Mouse (Mus musculus): Measurements from ENCODE around the gene Crb2. TPM values are rescaled to one million over a fixed set of nuclear protein-coding genes. Genes with fewer than 3 reads are reported as not detected.

The Crb2 gene
- polyA plus RNA-seq, 1 experiment from 2014 or later: 3.1 TPM

DNA sequence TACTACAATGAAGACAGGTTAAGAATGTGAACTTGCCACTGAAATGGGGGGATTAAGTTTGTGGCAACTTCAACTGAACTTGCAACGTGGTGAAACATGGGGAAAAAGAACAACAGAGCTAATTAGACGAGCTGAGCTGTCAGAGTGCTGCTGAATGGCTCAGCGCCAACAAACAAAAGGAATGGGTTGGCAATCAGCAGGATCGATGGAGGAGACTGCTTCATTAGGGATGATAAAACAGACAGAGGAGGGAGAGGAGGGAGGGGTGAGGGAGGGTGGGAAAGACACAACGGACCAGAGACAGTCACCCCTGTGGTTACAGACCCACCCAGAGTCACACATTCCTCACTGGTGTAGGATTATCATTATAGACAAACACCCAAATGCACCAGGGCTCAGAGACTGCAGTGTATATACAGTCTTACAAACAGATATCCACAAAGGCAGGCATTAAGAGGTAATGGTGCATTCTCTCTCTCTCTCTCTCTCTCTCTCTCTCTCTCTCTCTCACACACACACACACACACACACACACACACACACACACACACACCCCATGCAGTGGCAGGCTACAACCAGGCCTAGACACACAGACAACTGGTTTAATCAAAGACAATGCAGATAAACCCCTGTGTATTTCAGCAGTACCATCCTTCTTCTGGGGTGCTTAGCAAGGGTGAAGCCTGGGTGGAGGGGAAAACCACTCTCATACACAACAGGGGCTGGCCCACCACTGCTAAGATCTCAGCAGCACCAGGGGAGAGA, 42.9 kb downstream of the Crb2 start:
- ATAC-seq (replicated peaks; ENCODE audit: low FRiP score, low read depth) (no peak), DNase-seq (ENCODE audit: low spot score) (no peak)
- no peaks in the 10 kb centered on the region for H3K27me3 ChIP-seq (ENCODE audit: insufficient read depth, low read length)
- no peak overlapping the region for H3K27ac ChIP-seq
- peaks cover 4% of the 10 kb centered on the region; the same call in 1 of the 2 replicates for H3K36me3 ChIP-seq (ENCODE audit: insufficient read depth, low read length)
- no peak overlapping the region for H3K9ac ChIP-seq (ENCODE audit: low read depth, low read length)
- no peak overlapping the region for H3K4me2 ChIP-seq (ENCODE audit: low read length)
- no peaks in the 10 kb centered on the region for H3K9me3 ChIP-seq (replicated peaks; ENCODE audit: low read length)
- TF ChIP-seq CTCF (IDR thresholded peaks at IDR 0.05; ENCODE audit: low read depth): no peak
- H3K4me3 ChIP-seq (replicated peaks; ENCODE audit: low read depth, low read length): no peak overlapping the region
- 21% methylated on average over 5 of the region's 5 CpGs for WGBS
- no peaks in the 10 kb centered on the region for H3K4me1 ChIP-seq (replicated peaks; ENCODE audit: insufficient read depth, low read length)

DNA sequence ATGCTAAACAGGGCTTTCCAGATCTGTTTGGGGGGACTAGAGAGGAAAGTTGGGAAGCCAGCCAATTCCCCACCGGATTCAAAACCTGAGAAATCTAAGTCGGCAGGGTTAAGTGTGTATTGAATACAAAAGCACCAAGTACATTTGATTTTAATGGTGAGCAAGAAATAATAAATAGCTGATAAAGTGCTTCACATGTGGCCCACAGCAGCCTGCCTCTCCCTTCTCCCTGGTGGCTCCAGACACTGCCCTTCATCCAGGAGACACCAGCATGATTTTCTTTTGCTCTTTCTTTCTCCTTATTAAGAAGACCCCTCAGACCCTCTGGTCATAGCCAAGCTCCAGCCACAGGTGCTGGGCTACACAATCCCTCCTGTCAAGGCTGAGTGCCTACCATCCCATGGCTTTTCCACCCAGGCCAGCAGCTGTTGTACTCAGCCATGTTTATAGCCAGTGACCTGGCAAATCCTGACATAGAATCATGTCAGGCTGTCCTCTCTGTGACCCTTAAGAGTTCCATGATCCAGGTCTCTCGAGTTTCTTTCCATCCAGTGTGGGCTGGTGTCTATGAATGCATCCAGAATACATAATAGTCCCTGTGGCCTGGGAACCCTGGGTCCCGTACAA, 43.6 kb downstream of the Crb2 start:
- Histone ChIP-seq H3K4me1 (replicated peaks; ENCODE audit: insufficient read depth, low read length) (no peaks in the 10 kb centered on the region), H3K27me3 (ENCODE audit: insufficient read depth, low read length) (no peaks in the 10 kb centered on the region), H3K9me3 (replicated peaks; ENCODE audit: low read length) (no peaks in the 10 kb centered on the region), H3K4me2 (ENCODE audit: low read length) (no peak overlapping the region), H3K27ac (no peak overlapping the region), H3K36me3 (ENCODE audit: insufficient read depth, low read length) (peaks cover 4% of the 10 kb centered on the region; the same call in 1 of the 2 replicates), H3K4me3 (replicated peaks; ENCODE audit: low read depth, low read length) (no peak overlapping the region), H3K9ac (ENCODE audit: low read depth, low read length) (no peak overlapping the region)
- TF ChIP-seq CTCF (IDR thresholded peaks at IDR 0.05; ENCODE audit: low read depth): no peak
- DNase-seq (ENCODE audit: low spot score) (peak; percentile 38), ATAC-seq (replicated peaks; ENCODE audit: low FRiP score, low read depth) (peak; percentile 52; the same call in 1 of the 2 replicates)
- 41% methylated on average over 4 of the region's 4 CpGs for WGBS

DNA sequence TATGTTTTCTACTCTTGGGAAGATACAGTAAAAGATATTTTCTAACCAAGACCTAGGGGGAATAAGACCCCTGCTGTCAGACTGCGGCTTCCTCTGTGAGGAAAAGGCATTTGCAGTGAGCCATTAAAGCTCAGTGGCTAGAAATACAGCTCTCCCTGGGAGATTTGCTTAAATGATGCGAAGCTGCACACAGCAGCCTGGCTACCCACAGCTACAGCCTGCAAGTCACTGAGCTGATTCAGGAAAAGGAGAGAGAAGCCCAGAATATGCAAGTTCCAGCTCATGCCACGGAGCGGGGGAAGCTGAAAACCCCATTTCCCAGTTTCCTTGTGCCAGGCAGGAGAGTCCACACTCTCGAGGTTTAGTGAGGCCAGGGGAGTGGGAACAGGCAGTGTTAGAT, 46.1 kb downstream of the Crb2 start:
- no peak for DNase-seq (ENCODE audit: low spot score)

DNA sequence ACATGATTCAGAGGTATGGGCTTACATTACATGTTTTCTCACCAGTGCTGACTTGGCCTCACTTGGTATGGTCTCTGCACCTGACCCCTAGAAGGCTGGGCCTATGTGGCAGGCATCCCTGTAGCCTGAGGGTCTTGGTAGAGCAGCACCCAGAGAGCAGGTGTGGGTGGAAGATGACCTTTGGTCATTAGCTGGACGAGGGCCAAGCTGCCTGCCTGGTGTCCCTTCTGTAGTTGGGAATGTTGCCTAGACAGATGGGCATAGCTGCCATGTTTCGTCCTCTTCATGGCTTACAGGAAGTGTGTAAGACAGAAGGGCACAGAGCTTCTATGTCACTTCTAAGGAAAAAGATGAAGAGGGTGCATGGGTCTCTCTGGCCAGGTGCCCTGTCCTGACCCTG, 47.8 kb downstream of the Crb2 start:
- Histone ChIP-seq H3K27ac (no peak overlapping the region), H3K9ac (ENCODE audit: low read depth, low read length) (no peak overlapping the region), H3K27me3 (ENCODE audit: insufficient read depth, low read length) (no peaks in the 10 kb centered on the region), H3K4me3 (replicated peaks; ENCODE audit: low read depth, low read length) (no peak overlapping the region), H3K36me3 (ENCODE audit: insufficient read depth, low read length) (peaks cover 4% of the 10 kb centered on the region; the same call in 1 of the 2 replicates), H3K4me1 (replicated peaks; ENCODE audit: insufficient read depth, low read length) (no peaks in the 10 kb centered on the region), H3K4me2 (ENCODE audit: low read length) (no peak overlapping the region), H3K9me3 (replicated peaks; ENCODE audit: low read length) (no peaks in the 10 kb centered on the region)
- DNase-seq (ENCODE audit: low spot score): no peak
- no peak for ATAC-seq (replicated peaks; ENCODE audit: low FRiP score, low read depth)
- TF ChIP-seq CTCF (IDR thresholded peaks at IDR 0.05; ENCODE audit: low read depth): no peak
- WGBS: 76% methylated on average over 2 of the region's 2 CpGs

More for the DNA sequence above, 46.1 kb downstream of the Crb2 start:
- H3K4me1 ChIP-seq (replicated peaks; ENCODE audit: insufficient read depth, low read length): no peaks in the 10 kb centered on the region
- no peaks in the 10 kb centered on the region for H3K27me3 ChIP-seq (ENCODE audit: insufficient read depth, low read length)
- no peak overlapping the region for H3K9ac ChIP-seq (ENCODE audit: low read depth, low read length)
- no peak for TF ChIP-seq CTCF (IDR thresholded peaks at IDR 0.05; ENCODE audit: low read depth)
- no peak overlapping the region for H3K4me2 ChIP-seq (ENCODE audit: low read length)
- no peak overlapping the region for H3K4me3 ChIP-seq (replicated peaks; ENCODE audit: low read depth, low read length)
- 80% methylated on average over 5 of the region's 5 CpGs for WGBS
- H3K36me3 ChIP-seq (ENCODE audit: insufficient read depth, low read length): peaks cover 4% of the 10 kb centered on the region; the same call in 1 of the 2 replicates
- ATAC-seq (replicated peaks; ENCODE audit: low FRiP score, low read depth): no peak
- H3K9me3 ChIP-seq (replicated peaks; ENCODE audit: low read length): no peaks in the 10 kb centered on the region
- no peak overlapping the region for H3K27ac ChIP-seq

DNA sequence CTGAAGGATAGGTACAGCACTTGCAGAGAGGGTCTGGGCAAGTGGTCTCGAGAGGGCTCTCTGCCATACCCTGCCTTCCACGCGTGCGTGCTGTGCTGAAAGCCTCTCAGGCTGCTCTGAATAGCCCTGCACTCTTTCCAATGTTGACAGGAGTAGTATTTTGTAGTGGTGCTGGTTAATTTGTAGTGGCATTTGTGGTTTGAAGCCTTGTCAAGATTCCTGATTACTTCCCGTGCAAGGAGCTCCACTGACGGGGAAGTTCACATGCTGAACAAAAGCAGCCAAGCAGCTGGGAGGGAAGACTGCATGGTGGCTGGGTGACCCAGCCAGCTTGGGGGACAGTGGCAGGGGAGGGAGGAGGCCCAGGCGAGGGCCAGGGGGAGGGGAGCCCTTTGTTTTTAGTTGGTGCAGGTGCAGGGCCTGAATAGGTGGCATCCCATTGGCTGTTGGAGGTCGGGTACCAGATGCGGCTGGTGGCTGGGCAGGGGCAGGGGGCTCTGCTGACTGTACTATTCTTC, 53.8 kb downstream of the Crb2 start:
- 0 out of 2 replicates have a peak, but pooled peaks have one; percentile 34 for ATAC-seq (replicated peaks; ENCODE audit: low FRiP score, low read depth)
- Histone ChIP-seq H3K27ac (no peak overlapping the region), H3K9ac (ENCODE audit: low read depth, low read length) (no peak overlapping the region), H3K4me3 (replicated peaks; ENCODE audit: low read depth, low read length) (no peak overlapping the region), H3K27me3 (ENCODE audit: insufficient read depth, low read length) (no peaks in the 10 kb centered on the region), H3K4me1 (replicated peaks; ENCODE audit: insufficient read depth, low read length) (no peaks in the 10 kb centered on the region), H3K4me2 (ENCODE audit: low read length) (no peak overlapping the region), H3K9me3 (replicated peaks; ENCODE audit: low read length) (no peaks in the 10 kb centered on the region), H3K36me3 (ENCODE audit: insufficient read depth, low read length) (no peaks in the 10 kb centered on the region)
- 53% methylated on average over 9 of the region's 9 CpGs for WGBS
- TF ChIP-seq CTCF (IDR thresholded peaks at IDR 0.05; ENCODE audit: low read depth): no peak
- no peak for DNase-seq (ENCODE audit: low spot score)

DNA sequence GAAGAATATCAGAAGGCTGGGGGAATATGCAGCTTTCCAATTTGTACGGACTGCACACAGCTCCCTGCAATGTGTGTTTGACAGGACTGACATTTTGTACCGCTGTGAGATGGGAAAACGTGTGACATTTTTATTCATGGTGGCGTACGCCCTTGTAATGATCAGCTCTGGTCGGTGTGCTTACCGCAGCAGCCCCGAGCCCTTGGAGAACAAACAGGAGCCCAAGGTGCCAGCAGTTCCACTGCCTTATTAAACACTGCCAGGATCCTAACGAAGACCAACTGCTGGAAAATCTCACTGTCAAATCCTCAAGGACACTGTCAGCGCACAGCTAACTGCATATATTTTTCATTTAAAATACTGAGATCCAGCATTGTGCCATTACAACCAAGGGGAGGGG, 56.2 kb downstream of the Crb2 start:
- Histone ChIP-seq H3K27me3 (ENCODE audit: insufficient read depth, low read length) (no peaks in the 10 kb centered on the region), H3K9me3 (replicated peaks; ENCODE audit: low read length) (no peaks in the 10 kb centered on the region), H3K4me3 (replicated peaks; ENCODE audit: low read depth, low read length) (no peak overlapping the region), H3K4me1 (replicated peaks; ENCODE audit: insufficient read depth, low read length) (no peaks in the 10 kb centered on the region), H3K9ac (ENCODE audit: low read depth, low read length) (no peak overlapping the region), H3K4me2 (ENCODE audit: low read length) (no peak overlapping the region), H3K27ac (no peak overlapping the region), H3K36me3 (ENCODE audit: insufficient read depth, low read length) (no peaks in the 10 kb centered on the region)
- 73% methylated on average over 10 of the region's 10 CpGs for WGBS
- DNase-seq (ENCODE audit: low spot score) (no peak), ATAC-seq (replicated peaks; ENCODE audit: low FRiP score, low read depth) (no peak)
- no peak for TF ChIP-seq CTCF (IDR thresholded peaks at IDR 0.05; ENCODE audit: low read depth)

Measured in kidney, postnatal 0 days (tissue).